Mouse (Mus musculus): ENCODE measurements around the gene Dnajb13. TPM values are rescaled to one million over a fixed set of nuclear protein-coding genes. Genes with fewer than 3 reads are reported as not detected.

Dnajb13 gene
- total and polyA plus RNA-seq, 3 experiments = 0.16 TPM; not detected in 2

DNA sequence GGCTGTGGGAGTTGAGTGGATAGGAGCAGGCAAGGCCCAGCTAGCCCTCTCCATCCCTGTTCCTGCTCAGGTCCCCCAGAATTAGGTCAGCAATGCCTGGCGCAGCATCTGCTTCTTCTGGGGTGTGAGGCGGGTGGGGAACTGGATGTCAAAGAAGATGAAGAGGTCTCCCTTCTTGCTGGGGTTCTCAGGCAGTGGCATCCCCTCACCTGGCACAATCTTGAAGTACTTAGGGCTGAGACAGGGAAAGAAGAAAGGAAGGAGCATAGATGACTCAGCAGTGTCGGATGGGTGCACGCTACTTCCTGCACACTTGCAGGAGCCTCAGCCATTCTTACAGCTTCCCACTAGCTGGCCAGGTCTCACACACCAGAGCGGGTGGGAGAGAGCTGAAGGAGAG lies 11.7 kb downstream of the Dnajb13 start:
- H3K27me3 ChIP-seq (ENCODE audit: insufficient read depth, low read length) = peaks cover 39% of the 10 kb centered on the region
- peaks cover 66% of the 10 kb centered on the region for H3K4me1 ChIP-seq (ENCODE audit: insufficient read depth, low read depth, low read length)
- peaks cover 31% of the 10 kb centered on the region for H3K36me3 ChIP-seq (replicated peaks)
- 0 out of 2 replicates have a peak, but pooled peaks have one; percentile 3 for ATAC-seq (ENCODE audit: extremely low read depth, insufficient number of reproducible peaks, low FRiP score, poor library complexity, severe bottlenecking)
- H3K4me3 ChIP-seq (ENCODE audit: low read depth, low read length) = no peak overlapping the region
- no peak for TF ChIP-seq TAL1 (conservative IDR thresholded peaks at IDR 0.05; ENCODE audit: low read depth, low read length)
- TF ChIP-seq GATA2 (IDR thresholded peaks at IDR 0.05; ENCODE audit: borderline replicate concordance, low read depth, low read length) = no peak
- no peak for TF ChIP-seq CTCF (IDR thresholded peaks at IDR 0.05; ENCODE audit: low read depth, low read length)
- TF ChIP-seq POLR2AphosphoS5 (IDR thresholded peaks at IDR 0.05; ENCODE audit: insufficient replicate concordance, low read depth, low read length) = peak; percentile 10; the same call in 1 of the 2 replicates
- TF ChIP-seq GATA1 (IDR thresholded peaks at IDR 0.05; ENCODE audit: borderline replicate concordance, low read length) = no peak
- H3K9me3 ChIP-seq (replicated peaks) = no peaks in the 10 kb centered on the region
- no peak for DNase-seq (ENCODE audit: low spot score)

DNA sequence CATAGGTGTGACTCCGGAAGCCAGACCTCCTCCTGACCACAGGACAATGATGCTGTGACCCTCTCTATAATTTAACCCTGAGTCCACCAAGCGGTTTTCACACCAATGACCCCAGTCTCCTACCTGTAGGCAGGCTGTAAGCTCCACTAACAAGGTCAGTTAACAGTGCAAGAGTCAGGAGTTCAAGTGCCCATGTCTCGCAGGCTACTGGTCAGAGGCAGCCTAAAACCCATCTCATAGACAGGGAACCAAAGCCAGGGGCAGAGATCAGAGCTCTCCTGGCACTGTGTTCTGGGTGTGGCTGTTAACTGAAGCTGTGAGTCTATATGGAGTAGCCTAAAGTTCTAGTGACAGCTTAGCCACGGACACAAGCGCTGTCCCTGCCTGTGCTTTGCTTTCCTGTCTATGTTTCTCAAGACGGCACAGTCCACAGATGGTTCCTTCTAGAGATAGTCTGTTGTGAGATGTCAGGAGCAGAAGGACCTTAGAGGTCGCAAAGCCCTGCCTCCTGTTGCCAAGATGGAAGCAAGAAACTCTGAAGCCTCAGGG lies 12.3 kb downstream of the Dnajb13 start:
- Histone ChIP-seq H3K27me3 (ENCODE audit: insufficient read depth, low read length) (peaks cover 33% of the 10 kb centered on the region), H3K4me1 (ENCODE audit: insufficient read depth, low read depth, low read length) (peaks cover 72% of the 10 kb centered on the region), H3K9me3 (replicated peaks) (no peaks in the 10 kb centered on the region), H3K4me3 (ENCODE audit: low read depth, low read length) (no peak overlapping the region), H3K36me3 (replicated peaks) (peaks cover 37% of the 10 kb centered on the region)
- TF ChIP-seq POLR2AphosphoS5 (IDR thresholded peaks at IDR 0.05; ENCODE audit: insufficient replicate concordance, low read depth, low read length) = peak; percentile 90
- no peak for TF ChIP-seq GATA2 (IDR thresholded peaks at IDR 0.05; ENCODE audit: borderline replicate concordance, low read depth, low read length)
- ATAC-seq (ENCODE audit: extremely low read depth, insufficient number of reproducible peaks, low FRiP score, poor library complexity, severe bottlenecking) (peak; percentile 11; the same call in 1 of the 2 replicates), DNase-seq (ENCODE audit: low spot score) (no peak)

DNA sequence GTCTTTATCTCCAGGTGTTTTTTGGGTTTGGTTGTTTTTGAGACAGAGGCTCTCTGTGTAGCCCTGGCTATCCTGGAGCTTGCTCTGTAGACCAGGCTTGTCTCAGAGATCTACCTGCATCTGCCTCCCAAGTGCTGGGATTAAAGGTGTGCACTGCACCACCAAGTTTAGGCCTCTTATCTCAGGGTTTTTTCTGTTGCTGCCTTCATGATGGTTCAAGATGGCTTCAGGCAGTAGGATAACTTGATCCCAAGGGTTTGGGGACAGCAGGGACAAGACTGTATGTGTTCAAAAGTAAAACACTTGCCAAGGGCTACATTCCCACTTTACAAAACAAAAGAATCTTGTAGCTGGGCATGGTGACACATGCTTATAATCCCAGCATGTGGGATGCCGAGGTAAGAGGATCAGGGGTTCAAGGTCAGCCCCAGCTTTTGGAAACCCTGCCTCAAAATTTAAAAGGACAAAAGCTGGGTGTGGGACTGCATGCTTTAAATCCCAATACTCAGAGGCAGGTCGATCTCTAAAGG lies 12.9 kb downstream of the Dnajb13 start:
- DNase-seq (ENCODE audit: low spot score) (no peak), ATAC-seq (ENCODE audit: extremely low read depth, insufficient number of reproducible peaks, low FRiP score, poor library complexity, severe bottlenecking) (no peak)
- no peak overlapping the region for H3K4me3 ChIP-seq (ENCODE audit: low read depth, low read length)
- TF ChIP-seq GATA1 (IDR thresholded peaks at IDR 0.05; ENCODE audit: borderline replicate concordance, low read length) (no peak), CTCF (IDR thresholded peaks at IDR 0.05; ENCODE audit: low read depth, low read length) (no peak), POLR2AphosphoS5 (IDR thresholded peaks at IDR 0.05; ENCODE audit: insufficient replicate concordance, low read depth, low read length) (no peak; the same call in 1 of the 2 replicates), GATA2 (IDR thresholded peaks at IDR 0.05; ENCODE audit: borderline replicate concordance, low read depth, low read length) (no peak), TAL1 (conservative IDR thresholded peaks at IDR 0.05; ENCODE audit: low read depth, low read length) (no peak)
- H3K36me3 ChIP-seq (replicated peaks) = peaks cover 43% of the 10 kb centered on the region
- peaks cover 31% of the 10 kb centered on the region for H3K27me3 ChIP-seq (ENCODE audit: insufficient read depth, low read length)
- H3K9me3 ChIP-seq (replicated peaks) = no peaks in the 10 kb centered on the region
- peaks cover 78% of the 10 kb centered on the region for H3K4me1 ChIP-seq (ENCODE audit: insufficient read depth, low read depth, low read length)

DNA sequence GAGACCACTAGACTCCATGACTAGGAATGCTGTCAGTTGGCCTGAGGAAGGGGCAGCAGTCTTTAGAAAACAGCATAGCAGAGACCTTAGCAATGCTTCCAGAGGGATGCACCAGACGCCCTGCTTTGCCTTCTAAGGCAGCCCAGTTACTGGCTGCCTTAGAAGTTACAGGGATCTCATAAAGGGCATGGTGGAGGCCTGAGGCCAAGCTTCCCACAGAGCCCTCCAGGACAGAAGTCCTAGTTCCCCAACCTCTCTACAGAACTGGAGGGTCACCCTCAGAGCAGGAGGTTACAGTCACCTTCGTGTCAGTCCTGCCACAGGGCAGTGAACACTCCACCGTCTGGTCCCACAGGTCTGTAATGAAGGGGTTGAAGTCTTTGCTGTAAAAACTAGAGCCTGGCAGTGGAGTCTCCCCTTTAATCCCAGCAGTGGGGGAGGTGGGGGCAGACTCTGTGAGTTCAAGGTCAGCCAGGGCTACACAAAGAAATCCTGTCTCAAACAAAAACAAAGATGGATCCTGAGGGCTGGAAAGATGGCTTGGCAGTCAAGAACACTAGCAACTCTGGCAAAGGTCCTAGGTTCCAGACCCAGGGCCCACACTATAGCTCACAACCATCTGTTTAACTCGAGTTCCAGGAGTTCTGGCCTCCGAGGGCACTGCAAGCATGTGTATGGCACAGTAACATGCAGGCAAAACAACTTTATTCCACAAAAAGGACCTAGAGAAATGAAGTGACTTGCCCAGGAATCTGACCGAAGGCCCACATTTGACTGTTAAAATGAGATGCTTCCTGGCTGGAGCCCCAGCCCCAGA lies 13.5 kb downstream of the Dnajb13 start:
- Histone ChIP-seq H3K36me3 (replicated peaks) (peaks cover 49% of the 10 kb centered on the region), H3K4me1 (ENCODE audit: insufficient read depth, low read depth, low read length) (peaks cover 81% of the 10 kb centered on the region), H3K4me3 (ENCODE audit: low read depth, low read length) (no peak overlapping the region; the same call in 1 of the 2 replicates), H3K27me3 (ENCODE audit: insufficient read depth, low read length) (peaks cover 26% of the 10 kb centered on the region), H3K9me3 (replicated peaks) (no peaks in the 10 kb centered on the region)
- no peak for DNase-seq (ENCODE audit: low spot score)
- no peak for ATAC-seq (ENCODE audit: extremely low read depth, insufficient number of reproducible peaks, low FRiP score, poor library complexity, severe bottlenecking)
- TF ChIP-seq GATA1 (IDR thresholded peaks at IDR 0.05; ENCODE audit: borderline replicate concordance, low read length) (no peak), GATA2 (IDR thresholded peaks at IDR 0.05; ENCODE audit: borderline replicate concordance, low read depth, low read length) (no peak), POLR2AphosphoS5 (IDR thresholded peaks at IDR 0.05; ENCODE audit: insufficient replicate concordance, low read depth, low read length) (peak; percentile 44; the same call in 1 of the 2 replicates), CTCF (IDR thresholded peaks at IDR 0.05; ENCODE audit: low read depth, low read length) (no peak), TAL1 (conservative IDR thresholded peaks at IDR 0.05; ENCODE audit: low read depth, low read length) (no peak)

DNA sequence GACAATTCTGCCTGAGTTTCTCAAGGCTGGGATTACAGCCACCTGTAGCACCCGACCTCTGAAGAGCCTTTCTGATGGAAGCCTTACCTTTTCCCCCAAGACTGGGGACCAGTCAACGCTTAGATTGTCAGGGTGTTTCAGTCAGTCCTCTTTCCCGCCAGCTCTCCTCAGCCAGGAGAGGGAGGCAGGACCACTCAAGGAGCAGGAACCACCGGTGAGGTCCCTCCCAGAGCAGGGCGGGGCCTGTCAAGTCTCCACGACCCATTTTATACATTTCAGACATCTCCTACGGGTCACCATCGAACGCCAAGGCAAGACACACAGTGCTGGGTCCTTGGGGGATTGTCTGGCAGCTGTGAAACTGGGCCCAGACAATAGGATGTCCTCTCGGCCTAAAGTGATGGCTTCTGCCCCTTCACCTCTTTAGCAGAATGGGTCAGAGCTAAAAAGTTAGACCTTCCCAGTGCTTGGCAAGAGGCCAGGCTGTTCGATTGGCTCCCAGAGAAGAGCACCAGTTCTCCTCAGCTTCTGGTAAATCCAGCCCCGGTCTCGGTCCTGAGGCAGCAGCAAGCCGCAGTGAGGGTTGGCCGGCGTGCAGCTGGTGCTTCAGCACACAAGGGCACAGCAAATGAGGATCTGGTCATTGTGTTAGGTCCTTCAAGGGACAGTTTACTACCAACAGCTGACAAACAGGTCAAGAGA lies 14.3 kb downstream of the Dnajb13 start:
- Histone ChIP-seq H3K4me3 (ENCODE audit: low read depth, low read length) (no peak overlapping the region; the same call in 1 of the 2 replicates), H3K9me3 (replicated peaks) (no peaks in the 10 kb centered on the region), H3K27me3 (ENCODE audit: insufficient read depth, low read length) (peaks cover 20% of the 10 kb centered on the region), H3K36me3 (replicated peaks) (peaks cover 57% of the 10 kb centered on the region), H3K4me1 (ENCODE audit: insufficient read depth, low read depth, low read length) (peaks cover 88% of the 10 kb centered on the region)
- TF ChIP-seq GATA1 (IDR thresholded peaks at IDR 0.05; ENCODE audit: borderline replicate concordance, low read length) (no peak), GATA2 (IDR thresholded peaks at IDR 0.05; ENCODE audit: borderline replicate concordance, low read depth, low read length) (no peak), TAL1 (conservative IDR thresholded peaks at IDR 0.05; ENCODE audit: low read depth, low read length) (no peak), POLR2AphosphoS5 (IDR thresholded peaks at IDR 0.05; ENCODE audit: insufficient replicate concordance, low read depth, low read length) (no peak), CTCF (IDR thresholded peaks at IDR 0.05; ENCODE audit: low read depth, low read length) (no peak)
- DNase-seq (ENCODE audit: low spot score) = no peak
- ATAC-seq (ENCODE audit: extremely low read depth, insufficient number of reproducible peaks, low FRiP score, poor library complexity, severe bottlenecking) = no peak

DNA sequence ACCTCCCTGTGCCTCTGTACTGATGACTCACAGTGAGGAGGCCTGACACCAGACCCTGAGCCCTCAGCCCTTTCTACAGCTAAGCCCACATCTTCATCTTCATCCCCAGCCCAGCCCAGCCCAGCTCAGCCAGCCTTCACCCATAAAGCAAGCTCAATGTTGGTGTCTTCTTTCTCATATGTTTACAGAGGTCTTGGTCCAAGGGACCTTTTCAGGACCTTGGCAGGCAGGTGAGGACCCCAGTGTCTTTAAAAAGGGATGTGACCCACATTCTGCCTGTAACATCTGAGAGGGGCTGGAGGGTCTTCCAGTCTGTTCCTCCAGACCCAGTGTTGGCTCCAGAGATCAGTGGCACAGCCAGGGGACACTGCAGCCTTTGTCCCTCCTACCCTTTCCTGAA lies 15.3 kb downstream of the Dnajb13 start:
- ATAC-seq (ENCODE audit: extremely low read depth, insufficient number of reproducible peaks, low FRiP score, poor library complexity, severe bottlenecking) (no peak), DNase-seq (ENCODE audit: low spot score) (no peak)
- TF ChIP-seq CTCF (IDR thresholded peaks at IDR 0.05; ENCODE audit: low read depth, low read length) (no peak), TAL1 (conservative IDR thresholded peaks at IDR 0.05; ENCODE audit: low read depth, low read length) (no peak), GATA1 (IDR thresholded peaks at IDR 0.05; ENCODE audit: borderline replicate concordance, low read length) (no peak), GATA2 (IDR thresholded peaks at IDR 0.05; ENCODE audit: borderline replicate concordance, low read depth, low read length) (no peak), POLR2AphosphoS5 (IDR thresholded peaks at IDR 0.05; ENCODE audit: insufficient replicate concordance, low read depth, low read length) (no peak)
- no peaks in the 10 kb centered on the region for H3K9me3 ChIP-seq (replicated peaks)
- H3K36me3 ChIP-seq (replicated peaks) = peaks cover 66% of the 10 kb centered on the region
- no peak overlapping the region for H3K4me3 ChIP-seq (ENCODE audit: low read depth, low read length)
- peaks cover 13% of the 10 kb centered on the region for H3K27me3 ChIP-seq (ENCODE audit: insufficient read depth, low read length)
- H3K4me1 ChIP-seq (ENCODE audit: insufficient read depth, low read depth, low read length) = peaks cover 94% of the 10 kb centered on the region
